Mouse (Mus musculus) E14TG2a.4 (cell line): ENCODE results near the gene Cplane1.

Experiments
- CTCF ChIP-seq: conservative IDR thresholded peaks from 2 replicates; pipeline ENCODE4 v1.5.1; 2014; ENCODE audit warnings: low read length
- NANOG ChIP-seq: IDR thresholded peaks from 2 replicates; pipeline ENCODE4 v1.6.1; 2014; ENCODE audit warnings: borderline replicate concordance, low read length, mixed read lengths
- POU5F1 ChIP-seq: IDR thresholded peaks from 2 replicates; pipeline ENCODE4 v1.6.1; 2014; ENCODE audit warnings: low read length, borderline replicate concordance

GRCm38 (mm10) chr15:8208362-8208761 lies 39.5 kb downstream of the Cplane1 start:
- TF ChIP-seq CTCF: no peak
- TF ChIP-seq POU5F1: no peak
- no peak for TF ChIP-seq NANOG
